Mouse (Mus musculus): Measurements from ENCODE around the gene Xrn2.

The Xrn2 gene

GRCm38 (mm10) chr2:147067480-147068246, 54.9 kb downstream of the Xrn2 start:
- DNase-seq: no peak

GRCm38 (mm10) chr2:147069077-147069476, 56.3 kb downstream of the Xrn2 start:
- DNase-seq: no peak

- no peak for DNase-seq
Observed at GRCm38 (mm10) chr2:147070305-147070704, 57.5 kb downstream of the Xrn2 start.

GRCm38 (mm10) chr2:147073962-147074361, 61.2 kb downstream of the Xrn2 start:
- DNase-seq: no peak

GRCm38 (mm10) chr2:147074399-147074798, 61.6 kb downstream of the Xrn2 start:
- no peak for DNase-seq

GRCm38 (mm10) chr2:147082391-147082790, 69.6 kb downstream of the Xrn2 start:
- DNase-seq: no peak

GRCm38 (mm10) chr2:147083471-147084365, 70.9 kb downstream of the Xrn2 start:
- DNase-seq: peak; percentile 59

GRCm38 (mm10) chr2:147084366-147085071, 71.7 kb downstream of the Xrn2 start:
- peak; percentile 28 for DNase-seq

GRCm38 (mm10) chr2:147085072-147085870, 72.5 kb downstream of the Xrn2 start, which contains the start of gene Nkx2-4:
Nkx2-4 (minus strand) TSS chr2:147085445.
- DNase-seq: peak; percentile 32

GRCm38 (mm10) chr2:147085937-147086336, 73.1 kb downstream of the Xrn2 start:
- DNase-seq: no peak

GRCm38 (mm10) chr2:147086441-147086840, 73.6 kb downstream of the Xrn2 start:
- no peak for DNase-seq

- no peak for DNase-seq
Observed at GRCm38 (mm10) chr2:147119736-147120135, 106.9 kb downstream of the Xrn2 start.

- DNase-seq: peak; percentile 53
Observed at GRCm38 (mm10) chr2:147127366-147127765, 114.6 kb downstream of the Xrn2 start.
